ENCODE assay signal across 12 mouse cellular contexts in genomic region chr6:6371444-6372093, GRCm38 (mm10).
DNase-seq lines count a peak whose midpoint lies in the region; ATAC-seq and TF ChIP-seq lines count a peak whose summit lies in the region.
"Had no signal": no experiment of that assay in that cellular context is flagged by ENCODE, and none has a peak within 500 bp of the region (broad histone marks: within the 10 kb centered on the region; RNA-seq: fewer than 3 reads in every experiment).

No protein-coding gene starts in this region.

- WGBS in forebrain, embryonic 14.5 days: 51% methylated on average over 5 of the region's 5 CpGs
- WGBS in forebrain, postnatal 0 days: 54% methylated on average over 5 of the region's 5 CpGs
- 41% methylated on average over 5 of the region's 5 CpGs for WGBS in heart, embryonic 10.5 days
- 45% methylated on average over 5 of the region's 5 CpGs for WGBS in limb, embryonic 14.5 days

- no peaks in the 10 kb centered on the region for H3K79me2 ChIP-seq in C2C12 (ENCODE audit: control insufficient read depth, insufficient read depth)

- no peak overlapping the region for H3K4me3 ChIP-seq in forebrain, embryonic 14.5 days (ENCODE audit: low read depth, low read length)
- H3K4me3 ChIP-seq in forebrain, postnatal 0 days (ENCODE audit: low read depth, low read length): no peak overlapping the region
- no peak overlapping the region for H3K4me3 ChIP-seq in C2C12 (ENCODE audit: insufficient read depth, poor library complexity, severe bottlenecking)
- no peak overlapping the region for H3K4me3 ChIP-seq in heart, embryonic 10.5 days
- H3K4me3 ChIP-seq in limb, embryonic 14.5 days (replicated peaks; ENCODE audit: low read length): no peak overlapping the region
- H3K4me3 ChIP-seq in gastrocnemius, adult 2 months: no peak overlapping the region
- H3K4me3 ChIP-seq: liver, embryonic 13.5 days; midbrain, embryonic 12.5 days; neural tube, embryonic 12.5 days had no signal

- no peak for TF ChIP-seq CTCF in forebrain, postnatal 0 days (IDR thresholded peaks at IDR 0.05; ENCODE audit: low read depth)
- TF ChIP-seq CTCF in C2C12 (IDR thresholded peaks at IDR 0.05; ENCODE audit: control insufficient read depth, insufficient read depth, insufficient read length): no peak
- no peak for TF ChIP-seq CTCF in gastrocnemius, adult 2 months (IDR thresholded peaks at IDR 0.05)

- no peak overlapping the region for H3K27ac ChIP-seq in forebrain, embryonic 14.5 days (ENCODE audit: low read depth, low read length)
- H3K27ac ChIP-seq in forebrain, postnatal 0 days (ENCODE audit: low read depth, low read length): no peak overlapping the region
- no peak overlapping the region for H3K27ac ChIP-seq in heart, embryonic 10.5 days
- H3K27ac ChIP-seq in limb, embryonic 14.5 days (replicated peaks; ENCODE audit: low read depth, low read length): no peak overlapping the region
- no peak overlapping the region for H3K27ac ChIP-seq in gastrocnemius, adult 2 months
- H3K27ac ChIP-seq: liver, embryonic 13.5 days; midbrain, embryonic 12.5 days; neural tube, embryonic 12.5 days had no signal

- no peaks in the 10 kb centered on the region for H3K9me3 ChIP-seq in forebrain, embryonic 14.5 days (replicated peaks; ENCODE audit: control insufficient read depth, low read length)
- H3K9me3 ChIP-seq in forebrain, postnatal 0 days (ENCODE audit: low read length): no peaks in the 10 kb centered on the region
- no peaks in the 10 kb centered on the region for H3K9me3 ChIP-seq in heart, embryonic 10.5 days
- no peaks in the 10 kb centered on the region for H3K9me3 ChIP-seq in limb, embryonic 14.5 days (ENCODE audit: control insufficient read depth, low read length)
- H3K9me3 ChIP-seq: liver, embryonic 13.5 days; midbrain, embryonic 12.5 days; neural tube, embryonic 12.5 days had no signal

- ATAC-seq in forebrain, embryonic 14.5 days: peak; percentile 81
- no peak for ATAC-seq in forebrain, postnatal 0 days
- ATAC-seq in limb, embryonic 14.5 days (ENCODE audit: low FRiP score, low read depth): peak; percentile 84

- H3K79me3 ChIP-seq in C2C12 (ENCODE audit: low read depth): no peaks in the 10 kb centered on the region

- H3K4me2 ChIP-seq in forebrain, embryonic 14.5 days (ENCODE audit: low read length): no peak overlapping the region
- H3K4me2 ChIP-seq in forebrain, postnatal 0 days (ENCODE audit: low read depth): no peak overlapping the region
- no peak overlapping the region for H3K4me2 ChIP-seq in limb, embryonic 14.5 days (replicated peaks; ENCODE audit: low read depth, low read length, severe bottlenecking)
- H3K4me2 ChIP-seq: liver, embryonic 13.5 days; midbrain, embryonic 12.5 days; neural tube, embryonic 12.5 days had no signal

- intact Hi-C loops in gastrocnemius, adult 2 months (cut with DNase I): no loop called here
- intact Hi-C loops in left cerebral cortex, postnatal 4 days (cut with DNase I): no loop called here

- no peak for TF ChIP-seq POLR2A in limb, embryonic 14.5 days (IDR thresholded peaks at IDR 0.05; ENCODE audit: borderline replicate concordance, extremely low read depth, insufficient read depth, insufficient read length)

- no peak overlapping the region for H3ac ChIP-seq in C2C12 (ENCODE audit: control insufficient read depth, insufficient read length, low read depth)

- H3K36me3 ChIP-seq in forebrain, embryonic 14.5 days (ENCODE audit: control insufficient read depth, insufficient read depth, low read length): no peaks in the 10 kb centered on the region
- no peaks in the 10 kb centered on the region for H3K36me3 ChIP-seq in forebrain, postnatal 0 days (ENCODE audit: insufficient read depth)
- no peaks in the 10 kb centered on the region for H3K36me3 ChIP-seq in C2C12 (ENCODE audit: control insufficient read depth, insufficient read depth)
- H3K36me3 ChIP-seq in heart, embryonic 10.5 days: no peaks in the 10 kb centered on the region
- H3K36me3 ChIP-seq in limb, embryonic 14.5 days (ENCODE audit: control insufficient read depth, insufficient read depth, low read length): no peaks in the 10 kb centered on the region
- H3K36me3 ChIP-seq: liver, embryonic 13.5 days; midbrain, embryonic 12.5 days; neural tube, embryonic 12.5 days had no signal

- DNase-seq in forebrain, embryonic 14.5 days (ENCODE audit: low spot score): peak; percentile 61
- DNase-seq in forebrain, postnatal 0 days: no peak
- peak; percentile 77 for DNase-seq in heart, embryonic 10.5 days (ENCODE audit: low spot score)
- DNase-seq in limb, embryonic 14.5 days (ENCODE audit: low spot score): peak; percentile 76
- DNase-seq in gastrocnemius, adult 2 months: no peak
- DNase-seq in left cerebral cortex, postnatal 4 days: no peak
- no peak for DNase-seq in adrenal gland, postnatal 10 days
- DNase-seq: kidney, adult 11 months; liver, embryonic 13.5 days had no signal

- no peaks in the 10 kb centered on the region for H3K4me1 ChIP-seq in forebrain, embryonic 14.5 days (ENCODE audit: control insufficient read depth, insufficient read depth, low read length)
- H3K4me1 ChIP-seq in forebrain, postnatal 0 days (ENCODE audit: insufficient read depth): no peaks in the 10 kb centered on the region
- peaks cover 3% of the 10 kb centered on the region; the same call in 1 of the 2 replicates for H3K4me1 ChIP-seq in heart, embryonic 10.5 days
- no peaks in the 10 kb centered on the region for H3K4me1 ChIP-seq in limb, embryonic 14.5 days (ENCODE audit: control insufficient read depth, insufficient read depth, low read length)
- H3K4me1 ChIP-seq: liver, embryonic 13.5 days; midbrain, embryonic 12.5 days; neural tube, embryonic 12.5 days had no signal

- H3K9ac ChIP-seq in forebrain, embryonic 14.5 days (ENCODE audit: low read length): no peak overlapping the region
- no peak overlapping the region for H3K9ac ChIP-seq in forebrain, postnatal 0 days
- H3K9ac ChIP-seq in limb, embryonic 14.5 days (ENCODE audit: low read depth, low read length, severe bottlenecking): no peak overlapping the region
- H3K9ac ChIP-seq: liver, embryonic 13.5 days; midbrain, embryonic 12.5 days; neural tube, embryonic 12.5 days had no signal

- H3K27me3 ChIP-seq in forebrain, embryonic 14.5 days (replicated peaks; ENCODE audit: control insufficient read depth, insufficient read depth, low read length): no peaks in the 10 kb centered on the region
- H3K27me3 ChIP-seq in forebrain, postnatal 0 days (ENCODE audit: insufficient read depth, low read length): no peaks in the 10 kb centered on the region
- no peaks in the 10 kb centered on the region for H3K27me3 ChIP-seq in C2C12 (ENCODE audit: control insufficient read depth, insufficient read depth, insufficient read length)
- H3K27me3 ChIP-seq in heart, embryonic 10.5 days (ENCODE audit: insufficient read depth, poor library complexity, severe bottlenecking): no peaks in the 10 kb centered on the region
- no peaks in the 10 kb centered on the region for H3K27me3 ChIP-seq in limb, embryonic 14.5 days (ENCODE audit: control insufficient read depth, insufficient read depth, low read length)
- H3K27me3 ChIP-seq: liver, embryonic 13.5 days; midbrain, embryonic 12.5 days; neural tube, embryonic 12.5 days had no signal

TF ChIP-seq in C2C12, 6 proteins besides CTCF, POLR2A, EP300 and RAD21:
- TF ChIP-seq MAX (IDR thresholded peaks at IDR 0.05) (no peak), MYOD1 (IDR thresholded peaks at IDR 0.05; ENCODE audit: control insufficient read depth, insufficient read length, low read depth) (peak; percentile 33)

Comparison
In these comparisons a context has a peak if more than half of its experiments do, and no peak if none do; other contexts are left out.
1. DNase-seq: peak in forebrain, embryonic 14.5 days (single experiment), heart, embryonic 10.5 days (single experiment) and limb, embryonic 14.5 days (single experiment); none in forebrain, postnatal 0 days (single experiment), gastrocnemius, adult 2 months (single experiment), left cerebral cortex, postnatal 4 days (single experiment) and adrenal gland, postnatal 10 days (single experiment).